9 mouse cellular contexts compared by ENCODE assay signal in the genomic region with DNA sequence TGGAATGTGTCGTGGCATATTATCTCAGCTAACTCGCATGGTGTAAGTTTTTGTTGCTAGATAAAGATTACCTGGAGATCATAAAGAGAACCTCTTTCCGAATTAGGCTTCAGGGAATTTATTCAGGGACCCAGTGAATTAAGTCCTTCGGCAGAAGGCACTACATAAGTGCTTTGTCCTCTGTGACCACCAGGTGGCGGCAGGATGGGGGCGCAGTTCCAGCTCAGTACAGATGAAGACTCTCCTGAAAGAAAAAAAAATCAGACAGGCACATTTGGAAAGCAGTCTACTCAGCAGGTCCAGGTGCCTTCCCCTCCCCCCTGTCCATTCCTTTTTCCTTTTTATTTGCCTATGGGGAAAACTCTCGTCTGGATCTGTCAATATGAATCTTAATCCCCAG. TPM values are rescaled to one million over a fixed set of nuclear protein-coding genes. Genes with fewer than 3 reads are reported as not detected.
A peak's percentile ranks its signal among the peaks of the same experiment; 100 is the strongest.
DNase-seq lines count a peak whose midpoint lies in the region; ATAC-seq and TF ChIP-seq lines count a peak whose summit lies in the region.
"Had no signal": no experiment of that assay in that cellular context is flagged by ENCODE, and none has a peak within 500 bp of the region (broad histone marks: within the 10 kb centered on the region; RNA-seq: fewer than 3 reads in every experiment).

No protein-coding gene starts in this region.

- H3K4me1 ChIP-seq in lung, adult 2 months (ENCODE audit: control insufficient read depth, insufficient read depth, low read length): no peaks in the 10 kb centered on the region

- no peaks in the 10 kb centered on the region for H3K79me3 ChIP-seq in C2C12 (ENCODE audit: low read depth)

- H3K79me2 ChIP-seq in C2C12 (ENCODE audit: control insufficient read depth, insufficient read depth): no peaks in the 10 kb centered on the region

- H3K27me3 ChIP-seq in C2C12 (ENCODE audit: control insufficient read depth, insufficient read depth, insufficient read length): peaks cover 31% of the 10 kb centered on the region

- 19% methylated on average over 7 of the region's 7 CpGs for WGBS in lung, adult 2 months

- H3K4me3 ChIP-seq in C2C12 (ENCODE audit: insufficient read depth, poor library complexity, severe bottlenecking): no peak overlapping the region
- H3K4me3 ChIP-seq in lung, adult 2 months (replicated peaks; ENCODE audit: extremely low read depth, low read depth, low read length): no peak overlapping the region

- peak; percentile 72 for DNase-seq in MEL-GATA-1-ER (ENCODE audit: extremely low read depth, low read depth)
- peak; percentile 80 for DNase-seq in cerebellum, adult 18-20 months
- peak; percentile 14 to 85 for DNase-seq in frontal cortex, adult 2 months (ENCODE audit: extremely low spot score in 1 of 2, low spot score in 1 of 2)
- peak; percentile 66 to 69 for DNase-seq in kidney, postnatal 25 days
- peak; percentile 57 for DNase-seq in lung, adult 2 months
- DNase-seq in right cerebral cortex, postnatal 10 days (ENCODE audit: low spot score in 2 of 2): peak; percentile 75 to 83

- ATAC-seq in erythroblast, adult 5-6 weeks (replicated peaks; ENCODE audit: low FRiP score, poor library complexity, severe bottlenecking): no peak

- TF ChIP-seq POLR2A in lung, adult 2 months (IDR thresholded peaks at IDR 0.05; ENCODE audit: borderline replicate concordance, extremely low read depth, low read depth, low read length): no peak

- no peak overlapping the region for H3ac ChIP-seq in C2C12 (ENCODE audit: control insufficient read depth, insufficient read length, low read depth)

- peak; percentile 53 for TF ChIP-seq CTCF in C2C12 (IDR thresholded peaks at IDR 0.05; ENCODE audit: control insufficient read depth, insufficient read depth, insufficient read length)
- peak; percentile 83 for TF ChIP-seq CTCF in lung, adult 2 months (IDR thresholded peaks at IDR 0.05; ENCODE audit: insufficient read depth, low read length)

- no peaks in the 10 kb centered on the region for H3K36me3 ChIP-seq in C2C12 (ENCODE audit: control insufficient read depth, insufficient read depth)

TF ChIP-seq in C2C12, 6 proteins besides CTCF, POLR2A, EP300 and RAD21:
- TF ChIP-seq MYOD1 (IDR thresholded peaks at IDR 0.05; ENCODE audit: control insufficient read depth, insufficient read length, low read depth) (no peak), USF1 (IDR thresholded peaks at IDR 0.05; ENCODE audit: low read depth) (no peak), CEBPB (IDR thresholded peaks at IDR 0.05; ENCODE audit: low read depth) (no peak), MAX (IDR thresholded peaks at IDR 0.05) (no peak), FOSL1 (IDR thresholded peaks at IDR 0.05; ENCODE audit: insufficient read depth, low read length, poor library complexity, severe bottlenecking) (no peak), MYOG (IDR thresholded peaks at IDR 0.05; ENCODE audit: control insufficient read depth, extremely low read depth, insufficient read length) (no peak)
TF ChIP-seq in C2C12: peak in this region for 0.

RNA-seq across cellular contexts. Expression of a gene that starts 2.9 kb away (rescaled TPM):
- not detected for polyA plus RNA-seq in C2C12 (2012; fragmentation: generic; extraction: Trizol)
- polyA plus RNA-seq in frontal cortex, adult 2 months (2012; rRNA removed): 0.80 and 0.97 TPM in 2 replicates
- polyA plus RNA-seq in lung, adult 2 months (2012; rRNA removed): 0.03 and 0.06 TPM in 2 replicates
- total RNA-seq in erythroblast, adult 5-6 weeks (2015; ENCODE audit: low replicate concordance): not detected in 2 replicates
- total RNA-seq in erythroblast, adult 5-6 weeks (2017; ENCODE audit: low replicate concordance): not detected in 2 replicates
- polyA plus RNA-seq: liver, embryonic 16.5 days had no signal

RNA-seq across cellular contexts. Expression of a gene that starts 7.9 kb away (rescaled TPM):
- 0.06 TPM for polyA plus RNA-seq in C2C12 (2012; fragmentation: generic; extraction: Trizol)
- polyA plus RNA-seq in frontal cortex, adult 2 months (2012; rRNA removed): 3.1 and 3.2 TPM in 2 replicates
- polyA plus RNA-seq in lung, adult 2 months (2012; rRNA removed): 0.14 TPM in 1 of 2 replicates, not detected in the other
- total RNA-seq in erythroblast, adult 5-6 weeks (2015; ENCODE audit: low replicate concordance): not detected in 2 replicates
- total RNA-seq in erythroblast, adult 5-6 weeks (2017; ENCODE audit: low replicate concordance): not detected in 2 replicates
- polyA plus RNA-seq: liver, embryonic 16.5 days had no signal

RNA-seq across cellular contexts. Expression of a gene that starts 48.9 kb away (rescaled TPM):
- polyA plus RNA-seq in C2C12 (2012; fragmentation: generic; extraction: Trizol): 70.4 TPM
- 77.2 and 82.6 TPM in 2 replicates for polyA plus RNA-seq in frontal cortex, adult 2 months (2012; rRNA removed)
- polyA plus RNA-seq in lung, adult 2 months (2012; rRNA removed): 15.5 and 19.7 TPM in 2 replicates
- 20.1 and 37.1 TPM in 2 replicates for total RNA-seq in erythroblast, adult 5-6 weeks (2015; ENCODE audit: low replicate concordance)
- 13.1 and 13.9 TPM in 2 replicates for total RNA-seq in erythroblast, adult 5-6 weeks (2017; ENCODE audit: low replicate concordance)

RNA-seq across cellular contexts. Expression of a gene that starts 59.5 kb away (rescaled TPM):
- polyA plus RNA-seq in C2C12 (2012; fragmentation: generic; extraction: Trizol): 16.5 TPM
- 22.5 and 24.6 TPM in 2 replicates for polyA plus RNA-seq in frontal cortex, adult 2 months (2012; rRNA removed)
- 3.6 and 7.5 TPM in 2 replicates for polyA plus RNA-seq in lung, adult 2 months (2012; rRNA removed)
- 16.7 and 22.1 TPM in 2 replicates for total RNA-seq in erythroblast, adult 5-6 weeks (2015; ENCODE audit: low replicate concordance)
- total RNA-seq in erythroblast, adult 5-6 weeks (2017; ENCODE audit: low replicate concordance): 4.3 and 8.2 TPM in 2 replicates
